Comparison of ENCODE assay signal across 8 mouse cellular contexts in the genomic region with DNA sequence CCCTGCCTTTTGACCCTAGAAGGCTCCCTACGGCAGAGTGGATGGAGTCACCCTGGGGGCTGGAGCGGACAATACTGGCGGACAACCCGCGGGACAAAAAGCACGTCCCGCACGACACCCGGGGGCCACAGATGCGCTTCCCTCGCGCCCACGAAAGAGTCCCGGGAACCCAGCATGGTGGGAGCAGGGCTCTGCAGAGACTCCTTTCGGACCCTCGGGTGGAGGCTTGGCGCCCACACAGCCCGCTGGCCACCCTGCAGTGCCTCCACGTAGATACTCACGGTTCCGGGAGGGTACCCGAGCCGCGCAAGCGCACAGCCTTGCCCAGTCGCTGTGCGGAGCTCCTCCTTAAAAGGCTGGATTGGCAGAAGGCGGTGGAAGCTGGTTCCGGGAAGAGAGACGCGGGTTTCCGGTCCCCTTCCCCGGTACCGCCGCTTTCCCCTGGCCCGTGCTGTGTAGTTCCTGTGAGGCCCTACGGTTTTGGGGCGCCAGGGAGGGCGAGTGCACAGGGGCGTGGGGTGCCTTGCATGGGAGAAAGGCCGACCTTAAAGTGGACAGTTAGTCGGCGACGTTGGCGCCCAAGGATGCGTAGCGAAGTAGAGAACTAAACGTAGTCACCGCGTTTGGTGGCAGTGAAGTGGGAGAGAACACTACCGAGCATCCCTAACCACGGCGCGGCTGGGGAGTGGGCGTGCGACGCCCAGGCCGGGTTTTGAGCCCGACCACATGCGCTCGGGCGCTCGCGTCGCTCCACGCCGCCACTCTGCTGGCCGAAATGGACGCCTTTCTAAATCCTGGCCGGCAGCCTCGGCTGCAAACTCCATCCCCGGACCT. TPM values are rescaled to one million over a fixed set of nuclear protein-coding genes. Genes with fewer than 3 reads are reported as not detected.
DNase-seq lines count a peak whose midpoint lies in the region; ATAC-seq and TF ChIP-seq lines count a peak whose summit lies in the region.

A gene (minus strand): TSS at position 362 of the 834 bp plus-strand sequence.

- H3K9me3 ChIP-seq in embryonic facial prominence, embryonic 13.5 days, result no peaks in the 10 kb centered on the region
- H3K9me3 ChIP-seq in limb, embryonic 14.5 days (ENCODE audit: control insufficient read depth, low read length), result no peaks in the 10 kb centered on the region
- H3K9me3 ChIP-seq in midbrain, postnatal 0 days (ENCODE audit: low read length), result no peaks in the 10 kb centered on the region

- TF ChIP-seq EP300 in heart, adult 2 months (IDR thresholded peaks at IDR 0.05; ENCODE audit: insufficient read depth, low read depth, low read length), result 0 out of 2 replicates have a peak, but pooled peaks have one; percentile 7

- H3K79me2 ChIP-seq in heart, adult 2 months (replicated peaks; ENCODE audit: control insufficient read depth, insufficient read depth, low read length), result no peaks in the 10 kb centered on the region

- peak within 1 kb of the TSS; percentile 94 for H3K9ac ChIP-seq in embryonic facial prominence, embryonic 13.5 days
- H3K9ac ChIP-seq in heart, adult 2 months (ENCODE audit: low read depth, low read length), result peak within 1 kb of the TSS; percentile 86
- H3K9ac ChIP-seq in limb, embryonic 14.5 days (ENCODE audit: low read depth, low read length, severe bottlenecking), result peak within 1 kb of the TSS; percentile 96
- H3K9ac ChIP-seq in midbrain, postnatal 0 days (replicated peaks; ENCODE audit: low read length, poor library complexity, severe bottlenecking), result peak within 1 kb of the TSS; percentile 95

- ATAC-seq in embryonic facial prominence, embryonic 13.5 days (ENCODE audit: insufficient number of reproducible peaks, insufficient read depth, low FRiP score, low TSS enrichment, low read depth), result peak; percentile 93
- ATAC-seq in limb, embryonic 14.5 days (ENCODE audit: low FRiP score, low read depth), result peak; percentile 93
- ATAC-seq in midbrain, postnatal 0 days (ENCODE audit: low FRiP score), result peak; percentile 98

- intact Hi-C loops in heart, adult 2 months (cut with DNase I), result loop anchor here (1.0 to 5.0 kb wide), 5 partner anchors 75 to 370 kb away; a partner anchor contains a TSS

- TF ChIP-seq CTCF in heart, adult 2 months (IDR thresholded peaks at IDR 0.05), result no peak
- TF ChIP-seq CTCF in midbrain, postnatal 0 days (IDR thresholded peaks at IDR 0.05), result no peak

- peak within 1 kb of the TSS; percentile 68 for H3K4me2 ChIP-seq in embryonic facial prominence, embryonic 13.5 days
- H3K4me2 ChIP-seq in limb, embryonic 14.5 days (replicated peaks; ENCODE audit: low read depth, low read length, severe bottlenecking), result peak within 1 kb of the TSS; percentile 77
- H3K4me2 ChIP-seq in midbrain, postnatal 0 days (ENCODE audit: low read depth, low read length, poor library complexity, severe bottlenecking), result peak within 1 kb of the TSS; percentile 74

- peaks cover 16% of the 10 kb centered on the region for H3K36me3 ChIP-seq in embryonic facial prominence, embryonic 13.5 days
- H3K36me3 ChIP-seq in heart, adult 2 months (ENCODE audit: control insufficient read depth, insufficient read depth, low read length), result no peaks in the 10 kb centered on the region
- H3K36me3 ChIP-seq in limb, embryonic 14.5 days (ENCODE audit: control insufficient read depth, insufficient read depth, low read length), result peaks cover 15% of the 10 kb centered on the region
- H3K36me3 ChIP-seq in midbrain, postnatal 0 days (ENCODE audit: insufficient read depth, low read length), result 0 out of 2 replicates have a peak, but pooled peaks cover 5% of the 10 kb centered on the region

- peak within 1 kb of the TSS; percentile 80 for H3K4me3 ChIP-seq in embryonic facial prominence, embryonic 13.5 days
- H3K4me3 ChIP-seq in heart, adult 2 months, result peak within 1 kb of the TSS; percentile 81
- peak within 1 kb of the TSS; percentile 80 for H3K4me3 ChIP-seq in limb, embryonic 14.5 days (replicated peaks; ENCODE audit: low read length)
- H3K4me3 ChIP-seq in midbrain, postnatal 0 days (ENCODE audit: low read depth, low read length), result peak within 1 kb of the TSS; percentile 86

- H3K27ac ChIP-seq in embryonic facial prominence, embryonic 13.5 days, result peak within 1 kb of the TSS; percentile 99
- H3K27ac ChIP-seq in heart, adult 2 months, result peak within 1 kb of the TSS; percentile 97
- peak within 1 kb of the TSS; percentile 97 for H3K27ac ChIP-seq in limb, embryonic 14.5 days (replicated peaks; ENCODE audit: low read depth, low read length)
- H3K27ac ChIP-seq in midbrain, postnatal 0 days (ENCODE audit: low read depth, low read length), result peak within 1 kb of the TSS; percentile 96

- DNase-seq in 3134 (ENCODE audit: extremely low read depth, insufficient read length, low spot score), result peak; percentile 94
- peak; percentile 94 to 95 for DNase-seq in adrenal gland, postnatal 36 days
- peak; percentile 91 to 94 for DNase-seq in heart, adult 2 months
- DNase-seq in kidney, adult 8-10 months, result peak; percentile 92 to 93
- DNase-seq in limb, embryonic 14.5 days (ENCODE audit: low spot score), result peak; percentile 95
- peak; percentile 97 for DNase-seq in midbrain, postnatal 0 days (ENCODE audit: low spot score)
- DNase-seq in spleen, postnatal 14 days (ENCODE audit: low spot score in 2 of 2), result peak; percentile 60 to 61

- peak; percentile 92 for TF ChIP-seq POLR2A in heart, adult 2 months (IDR thresholded peaks at IDR 0.05; ENCODE audit: insufficient read depth, low read depth, low read length)
- peak; percentile 79; the same call in 1 of the 2 replicates for TF ChIP-seq POLR2A in limb, embryonic 14.5 days (IDR thresholded peaks at IDR 0.05; ENCODE audit: borderline replicate concordance, extremely low read depth, insufficient read depth, insufficient read length)

- peaks cover 28% of the 10 kb centered on the region for H3K4me1 ChIP-seq in embryonic facial prominence, embryonic 13.5 days
- peaks cover 1% of the 10 kb centered on the region; the same call in 1 of the 2 replicates for H3K4me1 ChIP-seq in heart, adult 2 months (ENCODE audit: control insufficient read depth, insufficient read depth, low read length)
- peaks cover 19% of the 10 kb centered on the region for H3K4me1 ChIP-seq in limb, embryonic 14.5 days (ENCODE audit: control insufficient read depth, insufficient read depth, low read length)
- H3K4me1 ChIP-seq in midbrain, postnatal 0 days (ENCODE audit: insufficient read depth, low read length), result peaks cover 14% of the 10 kb centered on the region

- no peaks in the 10 kb centered on the region for H3K27me3 ChIP-seq in embryonic facial prominence, embryonic 13.5 days
- no peaks in the 10 kb centered on the region for H3K27me3 ChIP-seq in heart, adult 2 months (ENCODE audit: control insufficient read depth, insufficient read depth, low read length)
- no peaks in the 10 kb centered on the region for H3K27me3 ChIP-seq in limb, embryonic 14.5 days (ENCODE audit: control insufficient read depth, insufficient read depth, low read length)
- H3K27me3 ChIP-seq in midbrain, postnatal 0 days (ENCODE audit: insufficient read depth, low read length), result no peaks in the 10 kb centered on the region

- WGBS in embryonic facial prominence, embryonic 13.5 days, result under 1% methylated on average over 72 of the region's 72 CpGs
- under 1% methylated on average over 72 of the region's 72 CpGs for WGBS in heart, adult 2 months
- WGBS in limb, embryonic 14.5 days, result 1% methylated on average over 71 of the region's 72 CpGs
- under 1% methylated on average over 70 of the region's 72 CpGs for WGBS in midbrain, postnatal 0 days

RNA-seq across cellular contexts. Expression of the gene that starts here (rescaled TPM):
- 10 to 100 TPM; 11.9 to 19.8 TPM for total RNA-seq in adrenal gland, postnatal 36 days (2021)
- polyA plus RNA-seq in embryonic facial prominence, embryonic 13.5 days (2015; fragmentation: Nextera tagmentation; extraction: Ambion mirVana), result 18.7 and 23.0 TPM in 2 replicates
- 1 to 10 TPM; 7.0 to 8.2 TPM for total RNA-seq in heart, adult 2 months (2021)
- polyA plus RNA-seq in heart, adult 2 months (2012; rRNA removed), result 5.0 and 8.0 TPM in 2 replicates
- 20.7 and 24.1 TPM in 2 replicates for polyA plus RNA-seq in limb, embryonic 14.5 days (2012; rRNA removed)
- 26.1 and 27.6 TPM in 2 replicates for polyA plus RNA-seq in limb, embryonic 14.5 days (2014; fragmentation: Nextera tagmentation; extraction: Ambion mirVana)
- 9.4 and 12.1 TPM in 2 replicates for total RNA-seq in midbrain, postnatal 0 days (2014; rRNA removed)
- polyA plus RNA-seq in midbrain, postnatal 0 days (2015; fragmentation: Nextera tagmentation; extraction: Ambion mirVana), result 10.8 and 13.3 TPM in 2 replicates

Comparison
In these comparisons a context has a peak if more than half of its experiments do, and no peak if none do; other contexts are left out.
1. Peak in every context shown above with its lines: DNase-seq, ATAC-seq, H3K4me3 ChIP-seq and H3K27ac ChIP-seq.